In genomic region chr1:92895089-92895488, GRCm38 (mm10) we compare ENCODE assay signal across 9 mouse cellular contexts. TPM values are rescaled to one million over a fixed set of nuclear protein-coding genes. Genes with fewer than 3 reads are reported as not detected.
DNase-seq lines count a peak whose midpoint lies in the region; ATAC-seq and TF ChIP-seq lines count a peak whose summit lies in the region.
"Had no signal": no experiment of that assay in that cellular context is flagged by ENCODE, and none has a peak within 500 bp of the region (broad histone marks: within the 10 kb centered on the region; RNA-seq: fewer than 3 reads in every experiment).

No protein-coding gene starts in this region.

- intact Hi-C loops in heart, postnatal 36 days (cut with DNase I), result loop anchor here (2.0 to 5.0 kb wide), 2 partner anchors 58 to 200 kb away; no protein-coding TSS in a partner anchor

- no peak overlapping the region for H3K4me3 ChIP-seq in G1E (ENCODE audit: low read depth, low read length)
- H3K4me3 ChIP-seq: liver, embryonic 15.5 days had no signal

- no peak for TF ChIP-seq POLR2A in brain, embryonic 14.5 days (IDR thresholded peaks at IDR 0.05; ENCODE audit: borderline replicate concordance, extremely low read depth, insufficient read depth, insufficient read length, poor library complexity, severe bottlenecking)

- no peaks in the 10 kb centered on the region for H3K36me3 ChIP-seq in G1E (replicated peaks)
- H3K36me3 ChIP-seq: liver, embryonic 15.5 days had no signal

- peak; percentile 96 for TF ChIP-seq CTCF in G1E (IDR thresholded peaks at IDR 0.05; ENCODE audit: low read depth, low read length)
- TF ChIP-seq CTCF in brain, embryonic 14.5 days (IDR thresholded peaks at IDR 0.05; ENCODE audit: borderline replicate concordance, extremely low read depth, insufficient read depth, insufficient read length), result peak; percentile 97

- peaks cover 36% of the 10 kb centered on the region for H3K27me3 ChIP-seq in G1E (ENCODE audit: insufficient read depth, low read length)

- peak; percentile 77 for DNase-seq in G1E (ENCODE audit: low spot score)
- DNase-seq in brain, embryonic 14.5 days (ENCODE audit: low read depth), result peak; percentile 91
- peak; percentile 55 to 64 for DNase-seq in heart, postnatal 36 days
- DNase-seq in layer of hippocampus, adult 8-10 months (ENCODE audit: low spot score in 2 of 2), result peak; percentile 80 to 85
- DNase-seq in lung, postnatal 36 days, result peak; percentile 82
- DNase-seq in retina, postnatal 7 days (ENCODE audit: low read depth, low spot score), result peak; percentile 67
- DNase-seq in urinary bladder, postnatal 36 days (ENCODE audit: low spot score in 2 of 2), result peak; percentile 41 to 69

- ATAC-seq in G1E (ENCODE audit: extremely low read depth, insufficient number of reproducible peaks, low FRiP score, poor library complexity, severe bottlenecking), result peak; percentile 73
- peak; percentile 84 for ATAC-seq in erythroid progenitor cell, adult 5-6 weeks (replicated peaks; ENCODE audit: low FRiP score, poor library complexity, severe bottlenecking)

- H3K9me3 ChIP-seq in G1E (replicated peaks), result no peaks in the 10 kb centered on the region
- H3K9me3 ChIP-seq: liver, embryonic 15.5 days had no signal

- H3K4me1 ChIP-seq in G1E (ENCODE audit: insufficient read depth, low read depth, low read length), result peaks cover 6% of the 10 kb centered on the region; the same call in 1 of the 2 replicates
- H3K4me1 ChIP-seq: liver, embryonic 15.5 days had no signal

RNA-seq across cellular contexts. Expression of gene Ankmy1, which starts 7.6 kb away (rescaled TPM):
- 0.29 and 0.75 TPM in 2 replicates for total RNA-seq in G1E (2014; fragmentation: Nextera tagmentation)
- total RNA-seq in G1E (2017), result 0.23 and 0.38 TPM in 2 replicates
- polyA plus RNA-seq in G1E (2012), result 0.07 and 0.08 TPM in 2 replicates
- polyA plus RNA-seq in brain, embryonic 14.5 days (2012; rRNA removed), result 0.20 and 0.41 TPM in 2 replicates
- total RNA-seq in erythroid progenitor cell, adult 5-6 weeks (2015; ENCODE audit: low replicate concordance), result 0.72 TPM in 1 of 2 replicates, not detected in the other
- total RNA-seq in erythroid progenitor cell, adult 5-6 weeks (2017; ENCODE audit: low replicate concordance), result 0.76 TPM in 1 of 2 replicates, not detected in the other
- total RNA-seq in heart, postnatal 36 days (2021), result not detected
- total RNA-seq in layer of hippocampus, adult 8-10 months (2022), result under 1 TPM; 0.31 to 0.37 (median 0.36) TPM

RNA-seq across cellular contexts. Expression of gene Dusp28, which starts 11.7 kb away (rescaled TPM):
- 4.9 and 7.3 TPM in 2 replicates for total RNA-seq in G1E (2014; fragmentation: Nextera tagmentation)
- 8.0 and 12.1 TPM in 2 replicates for total RNA-seq in G1E (2017)
- 13.2 and 16.2 TPM in 2 replicates for polyA plus RNA-seq in G1E (2012)
- polyA plus RNA-seq in brain, embryonic 14.5 days (2012; rRNA removed), result 18.6 and 23.1 TPM in 2 replicates
- total RNA-seq in erythroid progenitor cell, adult 5-6 weeks (2015; ENCODE audit: low replicate concordance), result 6.1 and 8.0 TPM in 2 replicates
- 0.26 and 8.5 TPM in 2 replicates for total RNA-seq in erythroid progenitor cell, adult 5-6 weeks (2017; ENCODE audit: low replicate concordance)
- total RNA-seq in heart, postnatal 36 days (2021), result 10 to 100 TPM; 12.3 to 13.9 TPM
- 10 to 100 TPM; 13.9 to 16.5 (median 15.6) TPM for total RNA-seq in layer of hippocampus, adult 8-10 months (2022)

RNA-seq across cellular contexts. Expression of gene Rnpepl1, which starts 15.5 kb away (rescaled TPM):
- total RNA-seq in G1E (2014; fragmentation: Nextera tagmentation) (37.2 and 46.2 TPM in 2 replicates), G1E (2017) (18.8 and 22.6 TPM in 2 replicates)
- 196 and 267 TPM in 2 replicates for polyA plus RNA-seq in G1E (2012)
- 49.0 and 55.7 TPM in 2 replicates for polyA plus RNA-seq in brain, embryonic 14.5 days (2012; rRNA removed)
- total RNA-seq in erythroid progenitor cell, adult 5-6 weeks (2015; ENCODE audit: low replicate concordance), result 6.5 and 20.1 TPM in 2 replicates
- total RNA-seq in erythroid progenitor cell, adult 5-6 weeks (2017; ENCODE audit: low replicate concordance), result 9.6 and 15.3 TPM in 2 replicates
- 10 to 100 TPM; 79.4 to 82.5 TPM for total RNA-seq in heart, postnatal 36 days (2021)
- 10 to 100 TPM; 38.0 to 46.2 (median 44.3) TPM for total RNA-seq in layer of hippocampus, adult 8-10 months (2022)

RNA-seq across cellular contexts. Expression of gene Capn10, which starts 39.1 kb away (rescaled TPM):
- total RNA-seq in G1E (2014; fragmentation: Nextera tagmentation), result 3.3 and 13.2 TPM in 2 replicates
- 22.3 and 25.6 TPM in 2 replicates for total RNA-seq in G1E (2017)
- 25.0 and 27.9 TPM in 2 replicates for polyA plus RNA-seq in G1E (2012)
- polyA plus RNA-seq in brain, embryonic 14.5 days (2012; rRNA removed), result 64.1 and 73.4 TPM in 2 replicates
- 5.9 and 19.5 TPM in 2 replicates for total RNA-seq in erythroid progenitor cell, adult 5-6 weeks (2015; ENCODE audit: low replicate concordance)
- 3.3 and 8.6 TPM in 2 replicates for total RNA-seq in erythroid progenitor cell, adult 5-6 weeks (2017; ENCODE audit: low replicate concordance)
- total RNA-seq in heart, postnatal 36 days (2021), result 1 to 10 TPM; 8.0 to 8.2 TPM
- 10 to 100 TPM; 39.9 to 46.3 (median 43.1) TPM for total RNA-seq in layer of hippocampus, adult 8-10 months (2022)

RNA-seq across cellular contexts. Expression of gene Gpr35, which starts 55.6 kb away (rescaled TPM):
- total RNA-seq in G1E (2014; fragmentation: Nextera tagmentation) (0.24 and 0.38 TPM in 2 replicates), G1E (2017) (0.64 and 0.93 TPM in 2 replicates)
- polyA plus RNA-seq in G1E (2012), result 0.03 and 0.07 TPM in 2 replicates
- polyA plus RNA-seq in brain, embryonic 14.5 days (2012; rRNA removed), result 0.37 and 0.64 TPM in 2 replicates
- total RNA-seq in erythroid progenitor cell, adult 5-6 weeks (2015; ENCODE audit: low replicate concordance), result 2.5 and 6.3 TPM in 2 replicates
- total RNA-seq in erythroid progenitor cell, adult 5-6 weeks (2017; ENCODE audit: low replicate concordance), result 1.8 TPM in 1 of 2 replicates, not detected in the other
- under 1 TPM; 0.36 to 0.41 TPM for total RNA-seq in heart, postnatal 36 days (2021)
- under 1 TPM in 3 of 4 experiments, not detected in 1; 0.39 to 0.61 (median 0.51) TPM for total RNA-seq in layer of hippocampus, adult 8-10 months (2022)
